Mouse (Mus musculus) lung, adult 2 months (tissue): ENCODE results near the gene Pcsk4.

Experiments
- CTCF ChIP-seq: fragments of 200-500 bp; IDR thresholded peaks from 2 replicates; pipeline ENCODE4 v1.5.1; 2011; ENCODE audit warnings: mild to moderate bottlenecking, low read length, control low read depth; ENCODE audit not compliant: insufficient read depth
- POLR2A ChIP-seq: fragments of 200-500 bp; IDR thresholded peaks from 2 replicates; pipeline ENCODE4 v1.6.1; 2011; ENCODE audit warnings: low read depth, mild to moderate bottlenecking, control low read depth, low read length, borderline replicate concordance; ENCODE audit errors: extremely low read depth

GRCm38 (mm10) chr10:80365736-80366135 lies 36.4 kb upstream of the Pcsk4 start:
- TF ChIP-seq CTCF (no peak), POLR2A (no peak)
